Mouse (Mus musculus): ENCODE measurements around the gene Fam57b.

GRCm38 (mm10) chr7:126798127-126799049 lies 920 bp downstream of the Fam57b start:
- TF ChIP-seq EP300 (IDR thresholded peaks at IDR 0.05) (no peak), CTCF (IDR thresholded peaks at IDR 0.05) (no peak)

All from lung, postnatal 0 days (tissue).